Mouse (Mus musculus): ENCODE data around the gene Dnah12.

GRCm38 (mm10) chr14:26894392-26894791, 201.3 kb downstream of the Dnah12 start, which contains the start of gene Asb14:
- no peak for TF ChIP-seq CTCF (IDR thresholded peaks at IDR 0.05; ENCODE audit: extremely low read depth, insufficient read depth, low read length)
- no peak for TF ChIP-seq POLR2A (IDR thresholded peaks at IDR 0.05; ENCODE audit: extremely low read depth, insufficient read depth, low read length)

All from cortical plate, adult 2 months (tissue).